Mouse (Mus musculus) midbrain, embryonic 14.5 days (tissue): ENCODE results near the gene Cacul1. TPM values are rescaled to one million over a fixed set of nuclear protein-coding genes. Genes with fewer than 3 reads are reported as not detected.

Source experiments
- ATAC-seq: fragments of 200-750 bp; cut with Nextera tagmentation; 2 replicates; pipeline ENCODE4 v1.8.0; 2017; ENCODE audit warnings: moderate number of reproducible peaks, moderate library complexity; ENCODE audit not compliant: low FRiP score, low TSS enrichment
- DNase-seq: peaks from one replicate; pipeline ENCODE4 v3.0.0-alpha.2; 2015
- H3K27ac ChIP-seq: fragments of 300-500 bp; sonication (generic); replicated peaks from 2 replicates; pipeline ENCODE4 v1.5.1; 2014; ENCODE audit warnings: mild to moderate bottlenecking, low read depth, low read length, moderate library complexity
- H3K27me3 ChIP-seq: fragments of 300-500 bp; sonication (generic); 2 replicates; pipeline ENCODE4 v1.6.1; 2014; ENCODE audit warnings: low read length, control low read depth, mixed read lengths; ENCODE audit not compliant: control insufficient read depth, insufficient read depth
- H3K36me3 ChIP-seq: fragments of 300-500 bp; sonication (generic); 2 replicates; pipeline ENCODE4 v1.6.1; 2014; ENCODE audit warnings: low read length, control low read depth; ENCODE audit not compliant: control insufficient read depth, insufficient read depth
- H3K4me1 ChIP-seq: fragments of 300-500 bp; sonication (generic); 2 replicates; pipeline ENCODE4 v1.6.1; 2014; ENCODE audit warnings: mild to moderate bottlenecking, antibody characterized with exemption, low read length, control low read depth; ENCODE audit not compliant: control insufficient read depth, insufficient read depth
- H3K4me2 ChIP-seq: fragments of 300-500 bp; sonication (generic); 2 replicates; pipeline ENCODE4 v1.6.1; 2014; ENCODE audit warnings: mild to moderate bottlenecking, low read length, moderate library complexity
- H3K4me3 ChIP-seq: fragments of 300-500 bp; sonication (generic); replicated peaks from 2 replicates; pipeline ENCODE4 v1.5.1; 2014; ENCODE audit warnings: low read depth, low read length
- H3K9ac ChIP-seq: fragments of 300-500 bp; sonication (generic); replicated peaks from 2 replicates; pipeline ENCODE4 v1.6.1; 2014; ENCODE audit warnings: mild to moderate bottlenecking, low read length, moderate library complexity
- H3K9me3 ChIP-seq: fragments of 300-500 bp; sonication (generic); 2 replicates; pipeline ENCODE4 v1.6.1; 2016; ENCODE audit warnings: low read length, control low read depth, mixed read lengths; ENCODE audit not compliant: control insufficient read depth
- WGBS: fragments of 180-500 bp; shearing (Covaris S2); extraction: QIAGEN DNeasy Blood & Tissue Kit; methylation state at CpG from one replicate; pipeline ENCODE4 v1.1.7; 2014; 5-methylcytosine and 5-hydroxymethylcytosine counted together
- microRNA-seq: library from miRNA; unstranded; fragments of <30 nt; microRNA quantifications from one replicate; pipeline ENCODE4, GENCODE M21; 2016
- polyA plus RNA-seq: library from polyadenylated mRNA; unstranded; fragments of >200 nt; fragmentation: Nextera tagmentation; extraction: Ambion mirVana; gene quantifications from 2 replicates; pipeline ENCODE4 v1.2.1, GENCODE M21; 2014

Gene Cacul1
- polyA plus RNA-seq, 1 experiment from 2014 or later: 27.5 TPM

GRCm38 (mm10) chr19:60478859-60479258 lies 102.0 kb downstream of the Cacul1 start:
- H3K36me3 ChIP-seq: no peaks in the 10 kb centered on the region
- WGBS: 37% methylated on average over 1 of the region's 1 CpGs
- no peak overlapping the region for H3K4me2 ChIP-seq
- DNase-seq: no peak
- H3K9ac ChIP-seq: no peak overlapping the region
- no peak overlapping the region for H3K4me3 ChIP-seq
- H3K9me3 ChIP-seq: no peaks in the 10 kb centered on the region
- H3K27me3 ChIP-seq: no peaks in the 10 kb centered on the region
- H3K27ac ChIP-seq: no peak overlapping the region
- ATAC-seq: no peak
- no peaks in the 10 kb centered on the region for H3K4me1 ChIP-seq

GRCm38 (mm10) chr19:60477788-60478187 lies 103.0 kb downstream of the Cacul1 start:
- DNase-seq (no peak), ATAC-seq (no peak)
- no peak overlapping the region for H3K4me2 ChIP-seq
- H3K36me3 ChIP-seq: no peaks in the 10 kb centered on the region
- no peaks in the 10 kb centered on the region for H3K27me3 ChIP-seq
- no peak overlapping the region for H3K4me3 ChIP-seq
- H3K27ac ChIP-seq: no peak overlapping the region
- no peaks in the 10 kb centered on the region for H3K9me3 ChIP-seq
- H3K4me1 ChIP-seq: no peaks in the 10 kb centered on the region
- WGBS: 63% methylated on average over 2 of the region's 2 CpGs
- H3K9ac ChIP-seq: no peak overlapping the region

Small RNAs within 50 kb of the gene (microRNA-seq; reads per million reads assigned to microRNA genes)
- gene Gm25238: not detected

Other genes starting within 250 kb of the Cacul1 start
- 0.32 and 0.36 TPM in 2 replicates for gene Prlhr, start 112.7 kb downstream of the Cacul1 start, polyA plus RNA-seq
- 23.0 and 30.5 TPM in 2 replicates for gene Nanos1, start 175.0 kb upstream of the Cacul1 start, polyA plus RNA-seq
- gene Eif3a, start 209.6 kb upstream of the Cacul1 start, polyA plus RNA-seq: 122 and 140 TPM in 2 replicates
- 48.4 and 52.5 TPM in 2 replicates for gene Fam45a, start 230.6 kb upstream of the Cacul1 start, polyA plus RNA-seq